Mouse (Mus musculus): ENCODE data around the gene Pbx2. TPM values are rescaled to one million over a fixed set of nuclear protein-coding genes. Genes with fewer than 3 reads are reported as not detected.

Gene Pbx2
- polyA plus RNA-seq, 1 experiment from 2014 or later = 8.5 TPM

- H3K36me3 ChIP-seq (ENCODE audit: control insufficient read depth, insufficient read depth, low read length) = no peaks in the 10 kb centered on the region
- H3K4me2 ChIP-seq (ENCODE audit: low read depth, low read length) = no peak overlapping the region
- 63% methylated on average over 4 of the region's 4 CpGs for WGBS
- H3K27ac ChIP-seq (ENCODE audit: low read length) = no peak overlapping the region
- H3K9me3 ChIP-seq (ENCODE audit: control insufficient read depth, low read length) = no peaks in the 10 kb centered on the region
- H3K9ac ChIP-seq (ENCODE audit: low read length) = no peak overlapping the region
- ATAC-seq (ENCODE audit: low read depth) = no peak
- no peak overlapping the region for H3K4me3 ChIP-seq (ENCODE audit: low read length)
- peaks cover 3% of the 10 kb centered on the region; the same call in 1 of the 2 replicates for H3K4me1 ChIP-seq (replicated peaks; ENCODE audit: control insufficient read depth, insufficient read depth, low read length)
- H3K27me3 ChIP-seq (ENCODE audit: control insufficient read depth, insufficient read depth, low read depth, low read length) = no peaks in the 10 kb centered on the region
Measured at GRCm38 (mm10) chr17:34569919-34570318, 21.1 kb upstream of the Pbx2 start.

- H3K27me3 ChIP-seq (ENCODE audit: control insufficient read depth, insufficient read depth, low read depth, low read length) = no peaks in the 10 kb centered on the region
- 11% methylated on average over 5 of the region's 5 CpGs for WGBS
- H3K4me1 ChIP-seq (replicated peaks; ENCODE audit: control insufficient read depth, insufficient read depth, low read length) = no peaks in the 10 kb centered on the region
- no peaks in the 10 kb centered on the region for H3K36me3 ChIP-seq (ENCODE audit: control insufficient read depth, insufficient read depth, low read length)
- H3K4me3 ChIP-seq (ENCODE audit: low read length) = no peak overlapping the region
- no peak overlapping the region for H3K4me2 ChIP-seq (ENCODE audit: low read depth, low read length)
- ATAC-seq (ENCODE audit: low read depth) = no peak
- no peak overlapping the region for H3K9ac ChIP-seq (ENCODE audit: low read length)
- no peak overlapping the region for H3K27ac ChIP-seq (ENCODE audit: low read length)
- no peaks in the 10 kb centered on the region for H3K9me3 ChIP-seq (ENCODE audit: control insufficient read depth, low read length)
Measured at GRCm38 (mm10) chr17:34571875-34572274, 19.2 kb upstream of the Pbx2 start.

- 15% methylated on average over 15 of the region's 15 CpGs for WGBS
- ATAC-seq (ENCODE audit: low read depth) = no peak
- no peak overlapping the region for H3K27ac ChIP-seq (ENCODE audit: low read length)
- no peaks in the 10 kb centered on the region for H3K9me3 ChIP-seq (ENCODE audit: control insufficient read depth, low read length)
- no peak overlapping the region for H3K4me3 ChIP-seq (ENCODE audit: low read length)
- H3K4me2 ChIP-seq (ENCODE audit: low read depth, low read length) = no peak overlapping the region
- H3K4me1 ChIP-seq (replicated peaks; ENCODE audit: control insufficient read depth, insufficient read depth, low read length) = no peaks in the 10 kb centered on the region
- no peaks in the 10 kb centered on the region for H3K36me3 ChIP-seq (ENCODE audit: control insufficient read depth, insufficient read depth, low read length)
- no peaks in the 10 kb centered on the region for H3K27me3 ChIP-seq (ENCODE audit: control insufficient read depth, insufficient read depth, low read depth, low read length)
- no peak overlapping the region for H3K9ac ChIP-seq (ENCODE audit: low read length)
Measured at GRCm38 (mm10) chr17:34572361-34572760, 18.7 kb upstream of the Pbx2 start.

- Histone ChIP-seq H3K9ac (ENCODE audit: low read length) (no peak overlapping the region), H3K4me1 (replicated peaks; ENCODE audit: control insufficient read depth, insufficient read depth, low read length) (no peaks in the 10 kb centered on the region), H3K4me2 (ENCODE audit: low read depth, low read length) (no peak overlapping the region), H3K27ac (ENCODE audit: low read length) (no peak overlapping the region), H3K4me3 (ENCODE audit: low read length) (no peak overlapping the region), H3K36me3 (ENCODE audit: control insufficient read depth, insufficient read depth, low read length) (no peaks in the 10 kb centered on the region), H3K27me3 (ENCODE audit: control insufficient read depth, insufficient read depth, low read depth, low read length) (no peaks in the 10 kb centered on the region), H3K9me3 (ENCODE audit: control insufficient read depth, low read length) (no peaks in the 10 kb centered on the region)
- 46% methylated on average over 5 of the region's 5 CpGs for WGBS
- no peak for ATAC-seq (ENCODE audit: low read depth)
Measured at GRCm38 (mm10) chr17:34576577-34576976, 14.5 kb upstream of the Pbx2 start.

- ATAC-seq (ENCODE audit: low read depth) = no peak
- WGBS = 93% methylated on average over 3 of the region's 3 CpGs
Measured at GRCm38 (mm10) chr17:34578070-34578469, 13.0 kb upstream of the Pbx2 start.

GRCm38 (mm10) chr17:34582528-34582927, 8.5 kb upstream of the Pbx2 start:
- H3K4me1 ChIP-seq (replicated peaks; ENCODE audit: control insufficient read depth, insufficient read depth, low read length) = peaks cover 10% of the 10 kb centered on the region
- ATAC-seq (ENCODE audit: low read depth) = no peak
- H3K27ac ChIP-seq (ENCODE audit: low read length) = no peak overlapping the region
- H3K4me3 ChIP-seq (ENCODE audit: low read length) = no peak overlapping the region
- H3K27me3 ChIP-seq (ENCODE audit: control insufficient read depth, insufficient read depth, low read depth, low read length) = no peaks in the 10 kb centered on the region
- 80% methylated on average over 12 of the region's 12 CpGs for WGBS
- H3K36me3 ChIP-seq (ENCODE audit: control insufficient read depth, insufficient read depth, low read length) = no peaks in the 10 kb centered on the region
- no peak overlapping the region for H3K9ac ChIP-seq (ENCODE audit: low read length)
- H3K9me3 ChIP-seq (ENCODE audit: control insufficient read depth, low read length) = no peaks in the 10 kb centered on the region
- H3K4me2 ChIP-seq (ENCODE audit: low read depth, low read length) = no peak overlapping the region

More at GRCm38 (mm10) chr17:34578070-34578469, 13.0 kb upstream of the Pbx2 start:
- no peaks in the 10 kb centered on the region for H3K27me3 ChIP-seq (ENCODE audit: control insufficient read depth, insufficient read depth, low read depth, low read length)
- H3K4me2 ChIP-seq (ENCODE audit: low read depth, low read length) = no peak overlapping the region
- H3K9ac ChIP-seq (ENCODE audit: low read length) = no peak overlapping the region
- H3K4me3 ChIP-seq (ENCODE audit: low read length) = no peak overlapping the region
- H3K4me1 ChIP-seq (replicated peaks; ENCODE audit: control insufficient read depth, insufficient read depth, low read length) = no peaks in the 10 kb centered on the region
- H3K36me3 ChIP-seq (ENCODE audit: control insufficient read depth, insufficient read depth, low read length) = no peaks in the 10 kb centered on the region
- no peak overlapping the region for H3K27ac ChIP-seq (ENCODE audit: low read length)
- H3K9me3 ChIP-seq (ENCODE audit: control insufficient read depth, low read length) = no peaks in the 10 kb centered on the region

- Histone ChIP-seq H3K27ac (ENCODE audit: low read length) (no peak overlapping the region), H3K9ac (ENCODE audit: low read length) (no peak overlapping the region), H3K9me3 (ENCODE audit: control insufficient read depth, low read length) (no peaks in the 10 kb centered on the region), H3K4me2 (ENCODE audit: low read depth, low read length) (no peak overlapping the region), H3K4me3 (ENCODE audit: low read length) (no peak overlapping the region), H3K27me3 (ENCODE audit: control insufficient read depth, insufficient read depth, low read depth, low read length) (no peaks in the 10 kb centered on the region), H3K4me1 (replicated peaks; ENCODE audit: control insufficient read depth, insufficient read depth, low read length) (peaks cover 16% of the 10 kb centered on the region), H3K36me3 (ENCODE audit: control insufficient read depth, insufficient read depth, low read length) (no peaks in the 10 kb centered on the region)
- WGBS = 48% methylated on average over 7 of the region's 7 CpGs
- no peak for ATAC-seq (ENCODE audit: low read depth)
Measured at GRCm38 (mm10) chr17:34583397-34583796, 7.7 kb upstream of the Pbx2 start.

- H3K9me3 ChIP-seq (ENCODE audit: control insufficient read depth, low read length) = no peaks in the 10 kb centered on the region
Measured at GRCm38 (mm10) chr17:34583819-34584218, 7.2 kb upstream of the Pbx2 start.

GRCm38 (mm10) chr17:34585121-34585520, 5.9 kb upstream of the Pbx2 start:
- Histone ChIP-seq H3K4me1 (replicated peaks; ENCODE audit: control insufficient read depth, insufficient read depth, low read length) (peaks cover 30% of the 10 kb centered on the region), H3K27me3 (ENCODE audit: control insufficient read depth, insufficient read depth, low read depth, low read length) (no peaks in the 10 kb centered on the region), H3K27ac (ENCODE audit: low read length) (no peak overlapping the region), H3K9me3 (ENCODE audit: control insufficient read depth, low read length) (no peaks in the 10 kb centered on the region), H3K4me3 (ENCODE audit: low read length) (no peak overlapping the region), H3K36me3 (ENCODE audit: control insufficient read depth, insufficient read depth, low read length) (no peaks in the 10 kb centered on the region), H3K9ac (ENCODE audit: low read length) (no peak overlapping the region), H3K4me2 (ENCODE audit: low read depth, low read length) (no peak overlapping the region)
- WGBS = 94% methylated on average over 8 of the region's 8 CpGs
- ATAC-seq (ENCODE audit: low read depth) = no peak

More at GRCm38 (mm10) chr17:34583819-34584218, 7.2 kb upstream of the Pbx2 start:
- H3K4me2 ChIP-seq (ENCODE audit: low read depth, low read length) = no peak overlapping the region
- no peaks in the 10 kb centered on the region for H3K36me3 ChIP-seq (ENCODE audit: control insufficient read depth, insufficient read depth, low read length)
- H3K4me3 ChIP-seq (ENCODE audit: low read length) = no peak overlapping the region
- H3K9ac ChIP-seq (ENCODE audit: low read length) = no peak overlapping the region
- ATAC-seq (ENCODE audit: low read depth) = no peak
- H3K27ac ChIP-seq (ENCODE audit: low read length) = no peak overlapping the region
- no peaks in the 10 kb centered on the region for H3K27me3 ChIP-seq (ENCODE audit: control insufficient read depth, insufficient read depth, low read depth, low read length)
- 93% methylated on average over 8 of the region's 8 CpGs for WGBS
- H3K4me1 ChIP-seq (replicated peaks; ENCODE audit: control insufficient read depth, insufficient read depth, low read length) = peaks cover 17% of the 10 kb centered on the region

Data from lung, embryonic 16.5 days (tissue).